Mouse (Mus musculus) ES-Bruce4 (cell line): ENCODE results near the gene Ctsc. TPM values are rescaled to one million over a fixed set of nuclear protein-coding genes. Genes with fewer than 3 reads are reported as not detected.

Experiments
- H3K27ac ChIP-seq: 2 replicates; pipeline ENCODE4 v1.5.1; 2012; ENCODE audit warnings: low read length, inconsistent platforms; ENCODE audit not compliant: insufficient read depth
- H3K27me3 ChIP-seq: 2 replicates; pipeline ENCODE4 v1.6.1; 2012; ENCODE audit warnings: mild to moderate bottlenecking, low read length, inconsistent platforms; ENCODE audit not compliant: control insufficient read depth, poor library complexity, insufficient read depth, severe bottlenecking
- H3K36me3 ChIP-seq: 2 replicates; pipeline ENCODE4 v1.6.1; 2012; ENCODE audit warnings: inconsistent platforms, mild to moderate bottlenecking, low read length, moderate library complexity; ENCODE audit not compliant: control insufficient read depth, poor library complexity, insufficient read depth, severe bottlenecking
- H3K4me1 ChIP-seq: one replicate; pipeline ENCODE4 v1.8.1; 2011; ENCODE audit warnings: low read length; ENCODE audit not compliant: control insufficient read depth, insufficient read depth
- H3K4me3 ChIP-seq: 2 replicates; pipeline ENCODE4 v1.5.1; 2011; ENCODE audit warnings: low read depth, mild to moderate bottlenecking, low read length
- H3K9ac ChIP-seq: 2 replicates; pipeline ENCODE4 v1.6.1; 2012; ENCODE audit warnings: low read depth, mild to moderate bottlenecking, inconsistent platforms; ENCODE audit not compliant: poor library complexity, severe bottlenecking
- H3K9me3 ChIP-seq: replicated peaks from 2 replicates; pipeline ENCODE4 v1.6.1; 2012; ENCODE audit warnings: mild to moderate bottlenecking, low read length, inconsistent platforms; ENCODE audit not compliant: control insufficient read depth, poor library complexity, insufficient read depth, severe bottlenecking
- CTCF ChIP-seq: IDR thresholded peaks from one replicate; pipeline ENCODE4 v1.8.1; 2011; ENCODE audit warnings: low read depth, low read length
- EP300 ChIP-seq: IDR thresholded peaks from 2 replicates; pipeline ENCODE4 v1.6.1; 2011; ENCODE audit warnings: low read depth, low read length; ENCODE audit not compliant: insufficient read depth
- POLR2A ChIP-seq: IDR thresholded peaks from one replicate; pipeline ENCODE4 v1.8.1; 2011; ENCODE audit warnings: low read length; ENCODE audit not compliant: insufficient read depth
- polyA plus RNA-seq: library from polyadenylated mRNA; stranded (reverse); fragments of >200 nt; gene quantifications from 2 replicates; pipeline ENCODE4 v1.2.4, GENCODE M21; 2011; ENCODE audit warnings: low read depth; ENCODE audit not compliant: missing spikeins, insufficient read depth, insufficient read length

The Ctsc gene
- polyA plus RNA-seq, 1 experiment, result 31.1 TPM

DNA sequence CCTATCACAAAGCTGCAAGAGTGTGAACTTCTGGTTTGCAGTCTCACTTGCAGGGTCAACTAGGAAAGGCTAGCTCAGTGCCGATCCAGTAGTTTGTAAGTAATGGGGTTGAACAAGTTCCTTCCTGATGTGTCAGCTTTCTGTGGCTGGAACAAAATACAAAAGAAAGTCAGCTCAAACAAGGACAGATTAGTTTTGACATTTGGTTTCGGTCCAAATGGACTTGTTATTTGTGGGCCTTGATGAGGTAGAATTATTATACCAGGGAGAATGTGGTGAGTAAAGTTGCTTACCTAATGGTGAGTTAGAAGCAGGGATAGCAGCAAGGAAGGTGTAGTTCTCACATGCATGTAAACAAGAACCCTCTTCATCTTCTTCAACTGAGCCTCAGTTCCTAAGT lies 44.5 kb downstream of the Ctsc start:
- no peak overlapping the region for H3K9ac ChIP-seq

DNA sequence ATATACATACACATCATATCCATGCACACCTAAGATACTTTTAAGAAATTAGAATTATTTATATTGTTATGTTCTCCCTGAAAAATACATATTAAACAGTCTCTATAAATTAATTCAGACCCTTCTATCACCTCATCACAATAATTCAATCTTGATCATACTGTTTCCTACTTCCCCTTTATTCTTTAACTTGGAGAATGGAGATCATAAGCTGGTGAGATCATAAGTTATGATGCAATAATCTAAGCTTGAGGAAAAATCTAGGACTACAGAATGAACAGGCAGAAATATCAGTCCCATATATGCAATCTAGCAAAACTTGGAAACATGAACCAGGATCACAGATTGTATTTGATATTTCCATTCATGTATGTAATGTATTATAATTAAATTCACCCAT lies 49.6 kb downstream of the Ctsc start:
- Histone ChIP-seq H3K36me3 (no peaks in the 10 kb centered on the region), H3K4me3 (no peak overlapping the region), H3K4me1 (no peaks in the 10 kb centered on the region), H3K27ac (no peak overlapping the region), H3K9ac (no peak overlapping the region), H3K9me3 (no peaks in the 10 kb centered on the region), H3K27me3 (no peaks in the 10 kb centered on the region)
- TF ChIP-seq CTCF (no peak), POLR2A (no peak), EP300 (no peak)

More for the DNA sequence above, 44.5 kb downstream of the Ctsc start:
- no peaks in the 10 kb centered on the region for H3K9me3 ChIP-seq
- no peak for TF ChIP-seq EP300
- TF ChIP-seq POLR2A, result no peak
- TF ChIP-seq CTCF, result no peak
- H3K4me1 ChIP-seq, result no peaks in the 10 kb centered on the region
- no peak overlapping the region for H3K27ac ChIP-seq
- no peaks in the 10 kb centered on the region for H3K36me3 ChIP-seq
- H3K27me3 ChIP-seq, result no peaks in the 10 kb centered on the region
- H3K4me3 ChIP-seq, result no peak overlapping the region

DNA sequence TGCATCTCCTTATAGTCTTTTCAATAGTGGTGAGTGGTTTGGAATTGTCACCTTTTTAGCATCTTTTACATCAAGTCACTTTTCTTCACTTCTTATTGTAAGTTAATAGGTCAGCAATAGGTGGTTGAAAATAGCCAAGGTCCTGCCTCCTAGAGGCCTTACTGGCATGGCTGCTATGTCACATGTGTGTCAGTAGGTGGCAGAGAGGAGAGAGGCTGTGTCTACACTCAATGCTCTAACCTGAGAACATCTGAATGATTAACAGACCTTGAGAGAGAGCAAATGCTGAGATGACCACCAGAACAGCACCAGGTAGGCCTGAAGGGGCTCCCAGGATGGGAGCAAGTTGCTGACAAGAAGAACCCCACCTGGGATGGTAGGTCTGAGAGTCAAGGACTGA lies 65.9 kb downstream of the Ctsc start:
- H3K27me3 ChIP-seq, result no peaks in the 10 kb centered on the region
- H3K9me3 ChIP-seq, result no peaks in the 10 kb centered on the region
- H3K4me1 ChIP-seq, result no peaks in the 10 kb centered on the region
- TF ChIP-seq CTCF, result peak; percentile 38
- TF ChIP-seq POLR2A, result no peak
- TF ChIP-seq EP300, result no peak
- no peaks in the 10 kb centered on the region for H3K36me3 ChIP-seq
- no peak overlapping the region for H3K4me3 ChIP-seq
- no peak overlapping the region for H3K27ac ChIP-seq
- no peak overlapping the region for H3K9ac ChIP-seq

GRCm38 (mm10) chr7:88346035-88346434 lies 68.2 kb downstream of the Ctsc start:
- Histone ChIP-seq H3K27ac (no peak overlapping the region), H3K36me3 (no peaks in the 10 kb centered on the region), H3K9me3 (no peaks in the 10 kb centered on the region), H3K4me3 (no peak overlapping the region), H3K9ac (no peak overlapping the region), H3K27me3 (no peaks in the 10 kb centered on the region), H3K4me1 (no peaks in the 10 kb centered on the region)
- TF ChIP-seq EP300, result no peak
- no peak for TF ChIP-seq POLR2A
- no peak for TF ChIP-seq CTCF

GRCm38 (mm10) chr7:88356871-88357776 lies 79.2 kb downstream of the Ctsc start:
- no peaks in the 10 kb centered on the region for H3K27me3 ChIP-seq
- TF ChIP-seq POLR2A (no peak), EP300 (no peak), CTCF (no peak)

DNA sequence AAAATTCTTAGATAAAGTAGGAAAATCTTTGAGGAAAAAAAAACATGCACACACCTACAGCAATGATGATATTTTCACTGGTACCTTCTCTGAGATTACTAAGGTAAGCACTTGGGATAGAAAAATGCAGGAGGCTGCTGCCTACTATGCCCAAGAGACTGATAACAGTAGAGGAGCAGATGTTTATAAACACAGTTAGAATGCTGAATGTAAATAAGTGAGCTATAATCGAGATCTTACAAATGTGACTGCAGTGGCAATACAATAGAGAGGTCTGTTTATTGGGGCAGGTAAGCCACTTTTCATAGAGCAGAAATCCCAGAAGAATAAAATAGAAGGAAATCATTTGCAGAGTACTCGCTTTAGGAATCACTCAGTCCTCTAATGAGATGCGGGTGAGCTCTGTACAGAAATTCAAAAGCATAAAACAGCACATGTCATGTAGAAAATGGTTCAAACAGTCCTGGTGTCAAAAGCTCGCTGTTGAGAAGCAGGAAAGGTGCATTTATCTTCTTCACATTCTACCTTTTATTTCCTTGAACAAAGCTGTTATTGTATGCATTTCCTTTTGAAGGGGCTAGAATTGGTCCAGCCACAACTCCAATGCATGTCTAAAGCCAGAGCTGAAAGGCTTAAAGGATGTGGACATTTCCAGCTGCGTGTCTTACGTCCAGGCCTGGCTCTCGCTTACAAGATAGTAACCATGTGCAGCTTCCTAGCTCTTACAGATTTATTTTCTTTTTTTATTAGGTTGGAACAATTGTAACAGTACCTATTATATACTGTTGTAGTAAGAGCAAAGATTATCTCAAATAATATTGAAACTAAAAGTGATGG lies 80.4 kb downstream of the Ctsc start:
- Histone ChIP-seq H3K4me3 (no peak overlapping the region), H3K4me1 (no peaks in the 10 kb centered on the region), H3K9ac (no peak overlapping the region), H3K9me3 (no peaks in the 10 kb centered on the region), H3K27ac (no peak overlapping the region), H3K27me3 (no peaks in the 10 kb centered on the region), H3K36me3 (no peaks in the 10 kb centered on the region)
- TF ChIP-seq POLR2A, result no peak
- no peak for TF ChIP-seq CTCF
- no peak for TF ChIP-seq EP300

More at GRCm38 (mm10) chr7:88356871-88357776, 79.2 kb downstream of the Ctsc start:
- no peaks in the 10 kb centered on the region for H3K9me3 ChIP-seq
- no peak overlapping the region for H3K27ac ChIP-seq
- H3K9ac ChIP-seq, result no peak overlapping the region
- H3K36me3 ChIP-seq, result no peaks in the 10 kb centered on the region
- no peaks in the 10 kb centered on the region for H3K4me1 ChIP-seq
- H3K4me3 ChIP-seq, result no peak overlapping the region

Other genes starting within 250 kb of the Ctsc start
- 1.8 and 2.3 TPM in 2 replicates for gene Rab38, start 152.2 kb downstream of the Ctsc start, polyA plus RNA-seq